Mouse (Mus musculus) midbrain, embryonic 14.5 days (tissue): ENCODE measurements around the gene Mcf2l. TPM values are rescaled to one million over a fixed set of nuclear protein-coding genes. Genes with fewer than 3 reads are reported as not detected.
A peak's percentile ranks its signal among the peaks of the same experiment; 100 is the strongest.

Experiments
- ATAC-seq: fragments of 200-750 bp; cut with Nextera tagmentation; 2 replicates; pipeline ENCODE4 v1.8.0; 2017; ENCODE audit warnings: moderate number of reproducible peaks, moderate library complexity; ENCODE audit not compliant: low FRiP score, low TSS enrichment
- DNase-seq: peaks from one replicate; pipeline ENCODE4 v3.0.0-alpha.2; 2015
- H3K27ac ChIP-seq: fragments of 300-500 bp; sonication (generic); replicated peaks from 2 replicates; pipeline ENCODE4 v1.5.1; 2014; ENCODE audit warnings: mild to moderate bottlenecking, low read depth, low read length, moderate library complexity
- H3K27me3 ChIP-seq: fragments of 300-500 bp; sonication (generic); 2 replicates; pipeline ENCODE4 v1.6.1; 2014; ENCODE audit warnings: low read length, control low read depth, mixed read lengths; ENCODE audit not compliant: control insufficient read depth, insufficient read depth
- H3K36me3 ChIP-seq: fragments of 300-500 bp; sonication (generic); 2 replicates; pipeline ENCODE4 v1.6.1; 2014; ENCODE audit warnings: low read length, control low read depth; ENCODE audit not compliant: control insufficient read depth, insufficient read depth
- H3K4me1 ChIP-seq: fragments of 300-500 bp; sonication (generic); 2 replicates; pipeline ENCODE4 v1.6.1; 2014; ENCODE audit warnings: mild to moderate bottlenecking, antibody characterized with exemption, low read length, control low read depth; ENCODE audit not compliant: control insufficient read depth, insufficient read depth
- H3K4me2 ChIP-seq: fragments of 300-500 bp; sonication (generic); 2 replicates; pipeline ENCODE4 v1.6.1; 2014; ENCODE audit warnings: mild to moderate bottlenecking, low read length, moderate library complexity
- H3K4me3 ChIP-seq: fragments of 300-500 bp; sonication (generic); replicated peaks from 2 replicates; pipeline ENCODE4 v1.5.1; 2014; ENCODE audit warnings: low read depth, low read length
- H3K9ac ChIP-seq: fragments of 300-500 bp; sonication (generic); replicated peaks from 2 replicates; pipeline ENCODE4 v1.6.1; 2014; ENCODE audit warnings: mild to moderate bottlenecking, low read length, moderate library complexity
- H3K9me3 ChIP-seq: fragments of 300-500 bp; sonication (generic); 2 replicates; pipeline ENCODE4 v1.6.1; 2016; ENCODE audit warnings: low read length, control low read depth, mixed read lengths; ENCODE audit not compliant: control insufficient read depth
- WGBS: fragments of 180-500 bp; shearing (Covaris S2); extraction: QIAGEN DNeasy Blood & Tissue Kit; methylation state at CpG from one replicate; pipeline ENCODE4 v1.1.7; 2014; 5-methylcytosine and 5-hydroxymethylcytosine counted together
- polyA plus RNA-seq: library from polyadenylated mRNA; unstranded; fragments of >200 nt; fragmentation: Nextera tagmentation; extraction: Ambion mirVana; gene quantifications from 2 replicates; pipeline ENCODE4 v1.2.1, GENCODE M21; 2014

Mcf2l gene
- 173 and 174 TPM in 2 replicates for polyA plus RNA-seq

- Histone ChIP-seq H3K4me2 (peak within 1 kb of the TSS; percentile 75), H3K9me3 (no peaks in the 10 kb centered on the region), H3K36me3 (no peaks in the 10 kb centered on the region), H3K9ac (peak within 1 kb of the TSS; percentile 71), H3K27ac (peak within 1 kb of the TSS; percentile 63), H3K4me3 (peak within 1 kb of the TSS; percentile 58), H3K4me1 (peaks cover 36% of the 10 kb centered on the region), H3K27me3 (no peaks in the 10 kb centered on the region)
- ATAC-seq (peak; percentile 58), DNase-seq (peak; percentile 87)
- 2% methylated on average over 30 of the region's 30 CpGs for WGBS
Observed at GRCm38 (mm10) chr8:12873357-12874046, at the start of gene Mcf2l. TSS of gene Mcf2l (plus strand) at chr8:12873806.

- Histone ChIP-seq H3K27me3 (no peaks in the 10 kb centered on the region), H3K27ac (no peak overlapping the region), H3K4me1 (no peaks in the 10 kb centered on the region), H3K4me2 (no peak overlapping the region), H3K9me3 (no peaks in the 10 kb centered on the region), H3K9ac (no peak overlapping the region), H3K4me3 (no peak overlapping the region), H3K36me3 (peaks cover 64% of the 10 kb centered on the region)
- no peak for ATAC-seq
- 58% methylated on average over 10 of the region's 10 CpGs for whole genome bisulfite sequencing
- DNase-seq: no peak
Observed at GRCm38 (mm10) chr8:12824562-12824961, 49.0 kb upstream of the Mcf2l start.

DNA sequence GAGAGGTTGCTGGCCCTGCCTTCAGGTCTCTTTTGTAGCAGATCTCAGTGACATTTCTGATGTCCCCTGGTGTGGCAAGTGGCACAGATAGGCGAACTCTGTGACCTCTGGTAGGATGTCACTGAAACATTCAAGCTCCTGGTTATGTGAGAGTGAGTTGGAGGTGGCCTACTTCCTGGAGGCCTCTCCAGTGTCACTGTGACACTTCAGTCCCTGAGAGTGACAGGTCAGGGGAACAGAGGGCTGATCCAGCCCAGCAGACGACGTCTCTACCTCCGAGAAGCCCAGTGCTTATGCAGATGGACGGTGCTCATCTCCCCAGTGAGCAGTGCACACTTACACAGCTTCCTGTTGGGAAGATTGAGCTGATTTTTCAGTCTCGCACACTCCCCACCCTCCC, 48.4 kb upstream of the Mcf2l start:
- ATAC-seq: no peak
- 63% methylated on average over 6 of the region's 6 CpGs for WGBS
- H3K36me3 ChIP-seq: peaks cover 67% of the 10 kb centered on the region

GRCm38 (mm10) chr8:12825686-12826237, 47.8 kb upstream of the Mcf2l start:
- Histone ChIP-seq H3K27me3 (no peaks in the 10 kb centered on the region), H3K9ac (no peak overlapping the region), H3K9me3 (no peaks in the 10 kb centered on the region), H3K4me3 (no peak overlapping the region), H3K4me2 (no peak overlapping the region), H3K4me1 (no peaks in the 10 kb centered on the region), H3K36me3 (peaks cover 71% of the 10 kb centered on the region), H3K27ac (no peak overlapping the region)
- ATAC-seq (no peak), DNase-seq (no peak)
- 81% methylated on average over 8 of the region's 8 CpGs for WGBS

More for the DNA sequence above, 48.4 kb upstream of the Mcf2l start:
- no peaks in the 10 kb centered on the region for H3K27me3 ChIP-seq
- DNase-seq: no peak
- no peaks in the 10 kb centered on the region for H3K9me3 ChIP-seq
- no peak overlapping the region for H3K27ac ChIP-seq
- H3K4me2 ChIP-seq: no peak overlapping the region
- no peak overlapping the region for H3K9ac ChIP-seq
- no peak overlapping the region for H3K4me3 ChIP-seq
- no peaks in the 10 kb centered on the region for H3K4me1 ChIP-seq

GRCm38 (mm10) chr8:12827124-12827523, 46.5 kb upstream of the Mcf2l start:
- 93% methylated on average over 9 of the region's 9 CpGs for WGBS
- Histone ChIP-seq H3K9me3 (no peaks in the 10 kb centered on the region), H3K9ac (no peak overlapping the region), H3K4me3 (no peak overlapping the region), H3K27me3 (no peaks in the 10 kb centered on the region), H3K36me3 (peaks cover 65% of the 10 kb centered on the region), H3K27ac (no peak overlapping the region), H3K4me2 (no peak overlapping the region), H3K4me1 (peaks cover 8% of the 10 kb centered on the region)
- no peak for DNase-seq
- ATAC-seq: no peak

GRCm38 (mm10) chr8:12828298-12828697, 45.3 kb upstream of the Mcf2l start:
- WGBS: 93% methylated on average over 6 of the region's 6 CpGs
- no peak overlapping the region for H3K4me2 ChIP-seq

GRCm38 (mm10) chr8:12829381-12829780, 44.2 kb upstream of the Mcf2l start:
- ATAC-seq: no peak
- 46% methylated on average over 1 of the region's 1 CpGs for WGBS
- H3K9ac ChIP-seq: no peak overlapping the region

More at GRCm38 (mm10) chr8:12828298-12828697, 45.3 kb upstream of the Mcf2l start:
- Histone ChIP-seq H3K27me3 (no peaks in the 10 kb centered on the region), H3K4me3 (no peak overlapping the region), H3K27ac (no peak overlapping the region), H3K9ac (no peak overlapping the region), H3K9me3 (no peaks in the 10 kb centered on the region), H3K4me1 (peaks cover 13% of the 10 kb centered on the region), H3K36me3 (peaks cover 61% of the 10 kb centered on the region)
- DNase-seq (no peak), ATAC-seq (no peak)

GRCm38 (mm10) chr8:12831659-12832589, 41.7 kb upstream of the Mcf2l start:
- WGBS: 45% methylated on average over 7 of the region's 7 CpGs
- peak; percentile 53; the same call in 1 of the 2 replicates for ATAC-seq

More at GRCm38 (mm10) chr8:12829381-12829780, 44.2 kb upstream of the Mcf2l start:
- peaks cover 13% of the 10 kb centered on the region for H3K4me1 ChIP-seq
- no peak overlapping the region for H3K27ac ChIP-seq
- H3K4me3 ChIP-seq: no peak overlapping the region
- H3K4me2 ChIP-seq: no peak overlapping the region
- H3K9me3 ChIP-seq: no peaks in the 10 kb centered on the region
- H3K36me3 ChIP-seq: peaks cover 60% of the 10 kb centered on the region
- H3K27me3 ChIP-seq: no peaks in the 10 kb centered on the region
- DNase-seq: no peak

More at GRCm38 (mm10) chr8:12831659-12832589, 41.7 kb upstream of the Mcf2l start:
- Histone ChIP-seq H3K27ac (peak overlapping the region; percentile 71), H3K4me1 (peaks cover 13% of the 10 kb centered on the region), H3K4me3 (no peak overlapping the region), H3K9me3 (no peaks in the 10 kb centered on the region), H3K27me3 (no peaks in the 10 kb centered on the region), H3K36me3 (peaks cover 66% of the 10 kb centered on the region), H3K9ac (no peak overlapping the region), H3K4me2 (no peak overlapping the region)
- peak; percentile 77 for DNase-seq
